Comparison of ENCODE assay signal across 7 mouse cellular contexts in genomic region chr7:118712228-118713173, GRCm38 (mm10). TPM values are rescaled to one million over a fixed set of nuclear protein-coding genes. Genes with fewer than 3 reads are reported as not detected.
A peak's percentile ranks its signal among the peaks of the same experiment; 100 is the strongest.
DNase-seq lines count a peak whose midpoint lies in the region; ATAC-seq lines count a peak whose summit lies in the region.

Ccp110 (plus strand) TSS chr7:118712552.

- peak within 1 kb of the TSS; percentile 59 for H3K9ac ChIP-seq in intestine, embryonic 15.5 days

- no peak within 1 kb of the TSS for H3K27ac ChIP-seq in intestine, embryonic 15.5 days
- H3K27ac ChIP-seq in midbrain, embryonic 10.5 days (replicated peaks), result peak within 1 kb of the TSS; percentile 77

- H3K9me3 ChIP-seq in intestine, embryonic 15.5 days, result no peaks in the 10 kb centered on the region
- no peaks in the 10 kb centered on the region for H3K9me3 ChIP-seq in midbrain, embryonic 10.5 days (replicated peaks)

- H3K36me3 ChIP-seq in intestine, embryonic 15.5 days, result no peaks in the 10 kb centered on the region
- peaks cover 28% of the 10 kb centered on the region for H3K36me3 ChIP-seq in midbrain, embryonic 10.5 days

- under 1% methylated on average over 48 of the region's 48 CpGs for WGBS in intestine, embryonic 15.5 days
- under 1% methylated on average over 48 of the region's 48 CpGs for WGBS in midbrain, embryonic 10.5 days

- H3K4me1 ChIP-seq in intestine, embryonic 15.5 days (replicated peaks), result 0 out of 2 replicates have a peak, but pooled peaks cover 3% of the 10 kb centered on the region
- H3K4me1 ChIP-seq in midbrain, embryonic 10.5 days, result peaks cover 14% of the 10 kb centered on the region

- peak; percentile 96 to 97 for DNase-seq in adrenal gland, adult (ENCODE audit: inconsistent age in 2 of 2, low spot score in 1 of 2)
- DNase-seq in embryo, embryonic 10.5 days (ENCODE audit: low spot score), result peak; percentile 98
- peak; percentile 93 for DNase-seq in gastrocnemius, postnatal 25 days
- DNase-seq in left cerebral cortex, postnatal 25 days (ENCODE audit: low spot score in 2 of 2), result peak; percentile 93 to 99
- DNase-seq in midbrain, embryonic 10.5 days (ENCODE audit: low spot score), result peak; percentile 94
- DNase-seq in right cerebral cortex, postnatal 4 days, result peak; percentile 85

- H3K27me3 ChIP-seq in intestine, embryonic 15.5 days (replicated peaks), result no peaks in the 10 kb centered on the region
- no peaks in the 10 kb centered on the region for H3K27me3 ChIP-seq in midbrain, embryonic 10.5 days (ENCODE audit: low read depth, poor library complexity, severe bottlenecking)

- H3K4me2 ChIP-seq in intestine, embryonic 15.5 days (replicated peaks), result peak within 1 kb of the TSS; percentile 85

- peak within 1 kb of the TSS; percentile 65 for H3K4me3 ChIP-seq in intestine, embryonic 15.5 days (replicated peaks)
- H3K4me3 ChIP-seq in midbrain, embryonic 10.5 days, result peak within 1 kb of the TSS; percentile 64

- ATAC-seq in intestine, embryonic 15.5 days, result peak; percentile 96

- intact Hi-C loops in left cerebral cortex, postnatal 25 days (cut with DNase I), result no loop called here

RNA-seq across cellular contexts. Expression of gene Ccp110, which starts in this region (rescaled TPM):
- total RNA-seq in gastrocnemius, postnatal 25 days (2021), result 1 to 10 TPM; 2.4 to 2.8 TPM
- 10.0 and 10.7 TPM in 2 replicates for polyA plus RNA-seq in intestine, embryonic 15.5 days (2015; fragmentation: Nextera tagmentation; extraction: Ambion mirVana)
- total RNA-seq in left cerebral cortex, postnatal 25 days (2021), result 10 to 100 TPM; 44.5 to 47.7 TPM
- 33.0 and 40.4 TPM in 2 replicates for polyA plus RNA-seq in midbrain, embryonic 10.5 days (2016; fragmentation: Nextera tagmentation; extraction: Ambion mirVana)

Comparison
In these comparisons a context has a peak if more than half of its experiments do, and no peak if none do; other contexts are left out.
1. RNA of gene Ccp110 (total RNA-seq): 44.5 to 47.7 TPM in left cerebral cortex, postnatal 25 days; 2.4 to 2.8 TPM in gastrocnemius, postnatal 25 days; every median in the first group is over 10 times any median in the second.
2. Peak in every context shown above with its lines, with median percentiles within 50 percentile points of each other: DNase-seq.